Mouse (Mus musculus): ENCODE results near the gene Sash3. TPM values are rescaled to one million over a fixed set of nuclear protein-coding genes. Genes with fewer than 3 reads are reported as not detected.

Sash3 gene
- polyA plus RNA-seq, 1 experiment from 2014 or later = 1.0 TPM

- no peaks in the 10 kb centered on the region for H3K36me3 ChIP-seq (replicated peaks)
- DNase-seq (ENCODE audit: extremely low spot score, low spot score) = no peak
- H3K27ac ChIP-seq = no peak overlapping the region
- WGBS = 83% methylated on average over 7 of the region's 7 CpGs
- peaks cover 7% of the 10 kb centered on the region; the same call in 1 of the 2 replicates for H3K4me1 ChIP-seq
- no peaks in the 10 kb centered on the region for H3K9me3 ChIP-seq
- no peaks in the 10 kb centered on the region for H3K27me3 ChIP-seq (ENCODE audit: poor library complexity, severe bottlenecking)
- no peak overlapping the region for H3K4me3 ChIP-seq
These were observed 1.5 kb downstream of the Sash3 start for GRCm38 (mm10) chrX:48147741-48148186.

GRCm38 (mm10) chrX:48152106-48152505 lies 5.9 kb downstream of the Sash3 start:
- H3K27ac ChIP-seq = no peak overlapping the region
- H3K9me3 ChIP-seq = no peaks in the 10 kb centered on the region
- WGBS = 82% methylated on average over 7 of the region's 7 CpGs
- H3K4me1 ChIP-seq = peaks cover 10% of the 10 kb centered on the region; the same call in 1 of the 2 replicates
- no peak for DNase-seq (ENCODE audit: extremely low spot score, low spot score)
- no peak overlapping the region for H3K4me3 ChIP-seq
- no peaks in the 10 kb centered on the region for H3K27me3 ChIP-seq (ENCODE audit: poor library complexity, severe bottlenecking)
- H3K36me3 ChIP-seq (replicated peaks) = no peaks in the 10 kb centered on the region

DNA sequence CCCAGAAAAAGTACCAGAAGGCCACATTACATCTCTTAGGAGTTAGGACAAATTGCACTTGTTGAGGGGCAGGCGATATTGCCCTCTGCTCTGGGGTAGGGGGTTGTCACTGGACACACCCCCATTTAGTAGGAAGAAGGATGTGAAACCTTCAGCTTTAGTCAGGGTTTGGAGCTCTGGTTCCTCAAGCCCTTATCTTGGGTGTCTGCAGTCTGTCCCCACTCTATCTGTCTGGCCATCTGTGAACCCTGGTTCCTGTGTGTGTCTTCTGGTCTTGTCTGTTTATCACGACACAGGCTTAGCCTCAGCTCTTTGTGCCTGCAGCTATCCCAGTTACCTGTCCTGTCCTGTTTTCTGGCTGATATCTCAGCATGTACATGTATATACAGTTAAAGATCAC lies 7.2 kb downstream of the Sash3 start:
- H3K9me3 ChIP-seq = no peaks in the 10 kb centered on the region
- WGBS = 92% methylated on average over 2 of the region's 2 CpGs
- DNase-seq (ENCODE audit: extremely low spot score, low spot score) = no peak
- H3K36me3 ChIP-seq (replicated peaks) = no peaks in the 10 kb centered on the region
- no peaks in the 10 kb centered on the region for H3K27me3 ChIP-seq (ENCODE audit: poor library complexity, severe bottlenecking)
- H3K4me3 ChIP-seq = no peak overlapping the region
- H3K27ac ChIP-seq = no peak overlapping the region
- peaks cover 10% of the 10 kb centered on the region; the same call in 1 of the 2 replicates for H3K4me1 ChIP-seq

DNA sequence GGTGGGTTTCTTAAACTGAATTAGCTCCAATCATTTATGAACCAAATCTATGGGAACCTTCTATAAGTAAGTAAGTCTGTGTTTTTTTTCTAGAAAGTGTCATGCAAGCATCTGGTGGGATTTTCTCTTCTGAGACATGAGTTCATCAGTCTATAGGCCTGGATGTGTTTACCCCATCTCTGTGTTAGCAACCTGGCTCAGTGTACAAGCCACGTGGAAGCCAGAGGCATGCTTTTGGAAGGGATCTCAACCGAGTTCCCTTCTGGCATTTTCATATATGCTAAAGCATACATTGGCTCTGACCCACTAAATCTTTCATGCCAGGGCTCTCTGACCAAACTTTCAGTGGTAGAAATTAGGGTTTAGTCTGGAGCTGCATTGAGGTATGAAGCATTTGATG lies 7.7 kb downstream of the Sash3 start:
- no peak overlapping the region for H3K4me3 ChIP-seq
- no peaks in the 10 kb centered on the region for H3K36me3 ChIP-seq (replicated peaks)
- no peaks in the 10 kb centered on the region for H3K9me3 ChIP-seq
- no peaks in the 10 kb centered on the region for H3K27me3 ChIP-seq (ENCODE audit: poor library complexity, severe bottlenecking)
- no peak overlapping the region for H3K27ac ChIP-seq
- no peak for DNase-seq (ENCODE audit: extremely low spot score, low spot score)
- peaks cover 10% of the 10 kb centered on the region; the same call in 1 of the 2 replicates for H3K4me1 ChIP-seq
- 72% methylated on average over 2 of the region's 2 CpGs for WGBS

DNA sequence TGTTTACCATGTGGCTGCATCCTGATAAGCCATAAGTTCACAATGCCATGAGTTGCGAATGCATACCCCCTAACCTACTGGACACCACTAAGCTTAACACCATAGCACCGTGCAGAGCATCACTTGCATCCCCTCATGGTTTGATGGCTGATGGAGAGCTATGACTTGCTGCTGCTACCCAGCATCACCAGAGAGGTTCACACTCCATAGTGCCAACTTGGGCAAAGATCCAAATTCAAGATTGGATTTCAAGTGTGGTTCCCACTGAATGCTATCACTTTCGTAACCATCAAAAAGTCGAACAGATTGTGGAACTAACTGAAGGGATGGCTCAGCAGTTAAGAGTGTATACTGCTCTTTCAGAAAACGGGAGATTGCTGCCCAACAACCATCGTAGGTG lies 9.3 kb downstream of the Sash3 start:
- no peak overlapping the region for H3K4me3 ChIP-seq
- no peaks in the 10 kb centered on the region for H3K27me3 ChIP-seq (ENCODE audit: poor library complexity, severe bottlenecking)
- no peak overlapping the region for H3K27ac ChIP-seq
- no peaks in the 10 kb centered on the region for H3K36me3 ChIP-seq (replicated peaks)
- no peaks in the 10 kb centered on the region for H3K9me3 ChIP-seq
- peaks cover 10% of the 10 kb centered on the region; the same call in 1 of the 2 replicates for H3K4me1 ChIP-seq
- 90% methylated on average over 6 of the region's 6 CpGs for WGBS
- no peak for DNase-seq (ENCODE audit: extremely low spot score, low spot score)

DNA sequence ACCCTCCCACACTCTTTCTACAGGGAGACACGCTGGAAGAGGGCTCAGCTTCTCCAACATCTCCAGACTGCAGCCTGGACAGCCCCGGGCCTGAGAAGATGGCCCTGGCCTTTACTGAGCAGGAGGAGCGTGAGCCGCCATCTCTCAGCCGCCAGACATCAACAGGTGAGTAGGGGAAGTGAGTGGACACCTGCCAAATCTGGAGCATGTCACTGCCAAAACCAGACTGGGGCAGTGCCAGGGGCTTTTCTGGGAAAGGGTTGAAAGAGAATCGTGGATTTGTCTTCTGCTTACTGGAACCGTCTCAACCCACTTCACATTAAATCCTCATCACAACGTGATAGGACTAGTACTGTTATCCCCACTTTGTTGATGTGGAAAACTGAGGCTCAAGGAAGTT lies 11.2 kb downstream of the Sash3 start:
- Histone ChIP-seq H3K4me3 (no peak overlapping the region), H3K27ac (no peak overlapping the region), H3K9me3 (no peaks in the 10 kb centered on the region), H3K36me3 (replicated peaks) (no peaks in the 10 kb centered on the region), H3K27me3 (ENCODE audit: poor library complexity, severe bottlenecking) (no peaks in the 10 kb centered on the region), H3K4me1 (peaks cover 10% of the 10 kb centered on the region; the same call in 1 of the 2 replicates)
- DNase-seq (ENCODE audit: extremely low spot score, low spot score) = no peak
- 93% methylated on average over 8 of the region's 8 CpGs for WGBS

DNA sequence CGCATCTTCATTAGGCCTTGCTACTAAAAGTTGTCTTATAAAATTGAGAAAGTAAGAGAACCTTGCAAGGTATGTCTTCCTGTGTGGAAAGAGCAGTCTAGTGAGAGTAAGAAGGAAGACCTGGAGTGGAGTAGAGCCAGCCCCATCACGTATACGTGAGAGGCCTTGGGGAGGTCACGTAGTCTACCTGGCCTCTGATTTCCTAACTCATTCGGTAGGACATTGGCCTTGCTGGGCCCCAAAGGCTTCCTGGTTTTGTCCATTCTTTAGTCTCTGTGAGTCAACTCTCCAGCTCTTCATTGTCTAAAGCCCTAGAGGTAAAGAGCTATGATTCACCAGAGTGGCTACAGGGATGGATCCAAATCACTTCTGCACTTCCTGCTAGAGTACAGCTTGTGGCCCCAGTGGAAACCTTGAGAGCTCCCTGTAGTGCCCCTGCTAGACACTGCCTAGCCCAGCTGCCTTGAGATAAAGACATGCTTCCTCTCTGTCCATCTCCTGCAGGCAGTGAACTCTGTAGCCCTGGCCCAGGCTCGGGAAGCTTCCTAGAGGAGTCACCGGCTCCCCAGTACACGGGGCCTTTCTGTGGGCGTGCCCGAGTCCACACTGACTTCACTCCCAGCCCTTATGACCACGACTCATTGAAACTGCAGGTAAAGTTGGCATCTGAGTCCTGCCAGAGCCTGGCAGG lies 12.1 kb downstream of the Sash3 start:
- Histone ChIP-seq H3K36me3 (replicated peaks) (no peaks in the 10 kb centered on the region), H3K4me1 (peaks cover 10% of the 10 kb centered on the region; the same call in 1 of the 2 replicates), H3K27ac (no peak overlapping the region), H3K9me3 (no peaks in the 10 kb centered on the region), H3K4me3 (no peak overlapping the region), H3K27me3 (ENCODE audit: poor library complexity, severe bottlenecking) (no peaks in the 10 kb centered on the region)
- WGBS = 93% methylated on average over 11 of the region's 11 CpGs
- no peak for DNase-seq (ENCODE audit: extremely low spot score, low spot score)

DNA sequence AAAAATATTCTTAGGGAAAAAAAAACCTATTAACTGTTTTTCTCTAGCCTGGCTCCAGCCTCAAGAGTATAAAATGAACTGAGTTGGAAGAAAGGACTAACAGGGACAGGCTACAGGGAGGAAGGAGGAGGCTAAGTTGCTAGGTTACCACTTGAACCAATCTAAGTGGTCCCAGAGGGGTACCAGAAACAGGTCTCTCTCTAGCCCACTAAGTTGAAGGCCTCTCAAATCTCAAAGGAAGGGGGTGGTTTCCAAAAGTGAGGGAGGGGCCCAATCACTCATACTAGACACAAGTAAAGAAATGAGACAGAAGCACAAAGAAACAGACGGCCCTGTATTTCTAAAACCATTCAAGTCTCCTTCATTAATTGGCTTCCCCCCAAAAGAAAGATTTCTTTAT lies 23.7 kb downstream of the Sash3 start:
- Histone ChIP-seq H3K27ac (0 out of 2 replicates have a peak overlapping the region, but pooled peaks have one; percentile 62), H3K36me3 (replicated peaks) (peaks cover 7% of the 10 kb centered on the region), H3K27me3 (ENCODE audit: poor library complexity, severe bottlenecking) (no peaks in the 10 kb centered on the region), H3K9me3 (no peaks in the 10 kb centered on the region), H3K4me3 (no peak overlapping the region), H3K4me1 (peaks cover 31% of the 10 kb centered on the region)
- 52% methylated on average over 1 of the region's 1 CpGs for WGBS
- DNase-seq (ENCODE audit: extremely low spot score, low spot score) = peak; percentile 31

DNA sequence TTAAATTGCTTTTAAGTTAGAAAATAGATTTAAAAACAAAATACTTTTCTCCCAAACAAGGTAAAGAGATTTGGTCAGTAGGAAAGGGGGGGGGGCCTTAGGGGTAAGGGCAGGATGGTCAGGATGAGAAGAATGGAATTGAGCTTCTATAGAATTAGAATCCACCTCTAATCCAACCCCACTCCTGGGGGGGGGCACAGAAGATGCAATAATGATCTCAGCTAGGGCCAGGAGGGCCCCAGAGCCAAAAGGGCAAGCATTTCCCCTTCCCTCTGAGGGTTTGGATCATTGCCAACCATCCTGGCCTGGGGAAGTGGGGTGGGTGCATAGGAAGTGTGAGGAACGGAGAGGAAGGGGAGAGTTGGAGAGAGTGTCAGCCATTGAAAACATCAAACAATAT lies 24.1 kb downstream of the Sash3 start:
- peak; percentile 31 for DNase-seq (ENCODE audit: extremely low spot score, low spot score)
- H3K27me3 ChIP-seq (ENCODE audit: poor library complexity, severe bottlenecking) = no peaks in the 10 kb centered on the region
- WGBS = 41% methylated on average over 1 of the region's 1 CpGs

GRCm38 (mm10) chrX:48181844-48182243 lies 35.6 kb downstream of the Sash3 start:
- Histone ChIP-seq H3K27ac (no peak overlapping the region), H3K4me3 (no peak overlapping the region), H3K36me3 (replicated peaks) (peaks cover 21% of the 10 kb centered on the region), H3K27me3 (ENCODE audit: poor library complexity, severe bottlenecking) (no peaks in the 10 kb centered on the region), H3K9me3 (no peaks in the 10 kb centered on the region), H3K4me1 (no peaks in the 10 kb centered on the region)
- DNase-seq (ENCODE audit: extremely low spot score, low spot score) = no peak
- WGBS = 86% methylated on average over 6 of the region's 6 CpGs

More for the DNA sequence above, 24.1 kb downstream of the Sash3 start:
- Histone ChIP-seq H3K36me3 (replicated peaks) (peaks cover 12% of the 10 kb centered on the region), H3K4me1 (peaks cover 31% of the 10 kb centered on the region), H3K9me3 (0 out of 2 replicates have a peak, but pooled peaks cover 4% of the 10 kb centered on the region), H3K27ac (peak overlapping the region; percentile 62; the same call in 1 of the 2 replicates), H3K4me3 (no peak overlapping the region)

DNA sequence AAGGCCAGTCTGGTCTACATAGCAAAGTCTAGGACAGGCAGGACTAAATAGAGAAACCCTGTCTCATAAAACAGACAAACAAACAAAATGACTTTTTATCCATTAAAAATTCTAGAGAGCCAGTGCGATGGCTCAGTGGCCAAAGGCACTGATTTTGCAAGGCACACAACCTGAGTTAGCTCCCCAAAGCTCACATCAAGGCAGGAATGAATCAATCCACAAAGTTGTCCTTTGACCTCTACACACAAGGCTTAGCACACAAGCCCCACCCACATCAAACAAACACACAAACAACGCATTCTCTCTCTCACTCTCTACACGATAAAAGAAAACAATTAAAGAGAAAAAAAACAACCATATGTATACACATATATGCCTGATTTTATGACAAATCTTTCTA lies 38.5 kb downstream of the Sash3 start:
- Histone ChIP-seq H3K4me3 (no peak overlapping the region), H3K4me1 (no peaks in the 10 kb centered on the region), H3K36me3 (replicated peaks) (peaks cover 20% of the 10 kb centered on the region), H3K27me3 (ENCODE audit: poor library complexity, severe bottlenecking) (no peaks in the 10 kb centered on the region), H3K27ac (no peak overlapping the region), H3K9me3 (no peaks in the 10 kb centered on the region)
- no peak for DNase-seq (ENCODE audit: extremely low spot score, low spot score)
- WGBS = 81% methylated on average over 3 of the region's 3 CpGs

DNA sequence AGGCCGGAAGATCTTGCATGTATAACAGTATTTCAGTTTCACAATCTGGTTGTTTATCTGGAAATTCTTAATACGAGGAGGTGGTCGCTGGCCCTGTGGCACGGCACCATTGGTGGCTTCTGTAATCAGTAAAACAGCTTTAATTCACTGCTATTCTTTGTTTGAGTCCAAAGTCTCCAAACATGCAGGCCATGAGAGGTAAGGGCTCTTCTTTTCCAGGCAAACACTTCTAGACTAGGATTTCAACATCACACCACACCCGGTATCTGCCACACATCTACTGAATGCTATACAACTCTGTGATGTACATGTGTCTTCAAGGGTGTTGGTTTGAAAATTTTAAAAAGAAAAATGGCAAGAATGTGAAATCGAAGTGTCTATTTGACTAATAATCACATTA lies 45.0 kb downstream of the Sash3 start:
- peaks cover 8% of the 10 kb centered on the region; the same call in 1 of the 2 replicates for H3K4me1 ChIP-seq
- H3K27ac ChIP-seq = no peak overlapping the region
- no peaks in the 10 kb centered on the region for H3K27me3 ChIP-seq (ENCODE audit: poor library complexity, severe bottlenecking)
- H3K9me3 ChIP-seq = no peaks in the 10 kb centered on the region
- H3K36me3 ChIP-seq (replicated peaks) = peaks cover 32% of the 10 kb centered on the region
- no peak for DNase-seq (ENCODE audit: extremely low spot score, low spot score)
- no peak overlapping the region for H3K4me3 ChIP-seq
- 88% methylated on average over 6 of the region's 6 CpGs for WGBS
